17 mouse cellular contexts compared by ENCODE assay signal in genomic region chr11:104045216-104045615, GRCm38 (mm10).
DNase-seq lines count a peak whose midpoint lies in the region.
"Had no signal": no experiment of that assay in that cellular context is flagged by ENCODE, and none has a peak within 500 bp of the region (broad histone marks: within the 10 kb centered on the region; RNA-seq: fewer than 3 reads in every experiment).

No protein-coding gene starts in this region.

- DNase-seq in left cerebral cortex, adult 18-20 months (ENCODE audit: low spot score in 2 of 2), result peak; percentile 29 to 40
- no peak for DNase-seq in left cerebral cortex, postnatal 10 days (ENCODE audit: extremely low spot score in 1 of 2, low spot score in 2 of 2)
- DNase-seq in 3T3-L1 (ENCODE audit: low read depth, low spot score), result peak; percentile 14
- peak; percentile 68 for DNase-seq in A20 (ENCODE audit: low read depth, low spot score)
- no peak for DNase-seq in testis, postnatal 14 days (ENCODE audit: low spot score)
- DNase-seq in gastrocnemius, postnatal 25 days, result no peak
- DNase-seq: adrenal gland, postnatal 10 days; adrenal gland, postnatal 36 days; B cell, adult 2 months; cerebellum, adult 11 months; cerebellum, adult 2 months; cerebellum, adult 9-11 months; cerebellum, postnatal 25 days; gastrocnemius, postnatal 36 days; heart, adult 2 months; heart, postnatal 14 days; heart, postnatal 4 days had no signal

- intact Hi-C loops in left cerebral cortex, postnatal 10 days (cut with DNase I), result no loop called here

Comparison
In these comparisons a context has a peak if more than half of its experiments do, and no peak if none do; other contexts are left out.
1. DNase-seq: peak in left cerebral cortex, adult 18-20 months (2 of 2), 3T3-L1 (single experiment) and A20 (single experiment); none in left cerebral cortex, postnatal 10 days (0 of 2), testis, postnatal 14 days (single experiment) and gastrocnemius, postnatal 25 days (single experiment).